Mouse (Mus musculus) liver, postnatal 0 days (tissue): ENCODE data around the gene Pqlc3. TPM values are rescaled to one million over a fixed set of nuclear protein-coding genes. Genes with fewer than 3 reads are reported as not detected.
A peak's percentile ranks its signal among the peaks of the same experiment; 100 is the strongest.

Experiments used
- ATAC-seq: fragments of 200-750 bp; cut with Nextera tagmentation; 2 replicates; pipeline ENCODE4 v1.8.0; 2017; ENCODE audit warnings: mild to moderate bottlenecking, moderate library complexity
- DNase-seq: peaks from one replicate; pipeline ENCODE4 v3.0.0-alpha.2; 2016
- H3K27ac ChIP-seq: fragments of 300-500 bp; sonication (generic); 2 replicates; pipeline ENCODE4 v1.5.1; 2014; ENCODE audit warnings: antibody characterized with exemption, moderate library complexity, mild to moderate bottlenecking, low read depth
- H3K27me3 ChIP-seq: fragments of 300-500 bp; sonication (generic); 2 replicates; pipeline ENCODE4 v1.6.1; 2014; ENCODE audit warnings: low read length, control low read depth, mixed read lengths; ENCODE audit not compliant: insufficient read depth
- H3K36me3 ChIP-seq: fragments of 300-500 bp; sonication (generic); replicated peaks from 2 replicates; pipeline ENCODE4 v1.6.1; 2014; ENCODE audit warnings: mild to moderate bottlenecking, control low read depth, low read length, moderate library complexity, mixed read lengths; ENCODE audit not compliant: insufficient read depth
- H3K4me1 ChIP-seq: fragments of 300-500 bp; sonication (generic); 2 replicates; pipeline ENCODE4 v1.6.1; 2014; ENCODE audit warnings: antibody characterized with exemption, mild to moderate bottlenecking, control low read depth; ENCODE audit not compliant: insufficient read depth
- H3K4me2 ChIP-seq: fragments of 300-500 bp; sonication (generic); 2 replicates; pipeline ENCODE4 v1.6.1; 2014; ENCODE audit warnings: low read depth, mild to moderate bottlenecking, low read length, moderate library complexity, mixed read lengths
- H3K4me3 ChIP-seq: fragments of 300-500 bp; sonication (generic); 2 replicates; pipeline ENCODE4 v1.5.1; 2014; ENCODE audit warnings: low read depth, low read length
- H3K9ac ChIP-seq: fragments of 300-500 bp; sonication (generic); replicated peaks from 2 replicates; pipeline ENCODE4 v1.6.1; 2014; ENCODE audit warnings: mild to moderate bottlenecking, moderate library complexity
- H3K9me3 ChIP-seq: fragments of 300-500 bp; sonication (generic); 2 replicates; pipeline ENCODE4 v1.6.1; 2016; ENCODE audit warnings: mild to moderate bottlenecking, control low read depth, low read length, mixed read lengths
- CTCF ChIP-seq: sonication (generic); IDR thresholded peaks from 2 replicates; pipeline ENCODE4 v1.5.1; 2016; ENCODE audit warnings: antibody characterized with exemption, low read depth
- EP300 ChIP-seq: IDR thresholded peaks from 2 replicates; pipeline ENCODE4 v1.6.1; 2016; ENCODE audit warnings: antibody characterized with exemption, low read depth, mild to moderate bottlenecking
- WGBS: fragments of 180-500 bp; shearing (Covaris S2); extraction: QIAGEN DNeasy Blood & Tissue Kit; methylation state at CpG from one replicate; pipeline ENCODE4 v1.1.7; 2014; ENCODE audit not compliant: insufficient replicate concordance; 5-methylcytosine and 5-hydroxymethylcytosine counted together
- polyA plus RNA-seq: library from polyadenylated mRNA; unstranded; fragments of >200 nt; fragmentation: Nextera tagmentation; extraction: Ambion mirVana; gene quantifications from 2 replicates; pipeline ENCODE4 v1.2.1, GENCODE M21; 2015

The Pqlc3 gene
- polyA plus RNA-seq, 1 experiment from 2014 or later, result 6.7 TPM

DNA sequence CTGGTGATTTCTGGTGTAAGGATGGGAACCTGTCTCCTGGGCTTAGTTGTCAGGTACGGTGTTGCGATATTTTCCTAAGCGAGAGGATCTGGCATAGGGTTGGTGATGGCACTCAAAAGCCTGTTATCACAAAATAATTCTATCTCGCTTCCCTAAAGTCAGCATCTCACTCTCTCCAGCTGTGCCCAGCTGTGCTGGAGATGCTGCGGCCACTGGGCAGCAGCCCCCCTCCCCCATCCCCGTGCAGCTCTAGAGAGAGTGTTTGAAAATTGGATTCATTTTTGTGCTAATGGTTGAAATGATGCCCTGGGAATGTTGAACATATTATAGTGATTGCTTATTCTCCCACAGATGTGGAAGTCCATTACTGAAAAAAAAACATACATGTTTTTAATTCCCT is 38.0 kb upstream of the Pqlc3 start:
- no peak overlapping the region for H3K27ac ChIP-seq
- TF ChIP-seq CTCF (no peak), EP300 (no peak)
- H3K4me2 ChIP-seq, result no peak overlapping the region
- no peaks in the 10 kb centered on the region for H3K9me3 ChIP-seq
- H3K4me1 ChIP-seq, result no peaks in the 10 kb centered on the region
- no peak overlapping the region for H3K4me3 ChIP-seq
- H3K9ac ChIP-seq, result no peak overlapping the region
- no peaks in the 10 kb centered on the region for H3K27me3 ChIP-seq
- no peaks in the 10 kb centered on the region for H3K36me3 ChIP-seq
- DNase-seq (no peak), ATAC-seq (no peak)
- WGBS, result 80% methylated on average over 6 of the region's 6 CpGs

DNA sequence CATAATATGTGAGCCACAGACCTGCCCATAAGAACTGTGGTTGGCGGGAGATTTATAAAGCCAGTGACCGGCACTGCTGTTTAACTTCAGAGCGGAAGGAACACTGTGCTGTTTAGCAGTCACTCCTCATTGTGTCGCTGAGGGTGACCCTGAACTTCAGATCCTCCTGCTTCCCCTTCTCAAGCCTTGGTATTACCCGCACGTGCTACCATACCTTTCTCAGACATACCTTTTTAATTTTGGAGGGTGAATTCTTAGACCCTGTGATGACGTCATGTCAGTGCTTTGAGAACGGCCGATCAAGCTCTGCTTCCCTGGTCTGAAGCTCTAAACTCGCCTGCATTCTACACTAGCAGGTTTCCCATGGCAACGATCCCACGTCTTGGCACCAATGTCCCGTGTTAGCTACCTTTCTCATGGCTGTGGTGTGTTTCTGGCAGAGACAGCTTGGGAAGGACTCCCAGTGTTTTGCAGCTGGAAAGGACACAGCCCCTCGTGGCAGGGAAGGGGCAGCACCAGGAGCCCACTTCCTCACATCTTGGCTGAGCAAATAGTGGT is 36.9 kb upstream of the Pqlc3 start:
- TF ChIP-seq CTCF, result no peak
- no peak for TF ChIP-seq EP300
- H3K27ac ChIP-seq, result no peak overlapping the region
- H3K27me3 ChIP-seq, result no peaks in the 10 kb centered on the region
- H3K4me1 ChIP-seq, result no peaks in the 10 kb centered on the region
- H3K4me3 ChIP-seq, result no peak overlapping the region
- DNase-seq (no peak), ATAC-seq (no peak)
- WGBS, result 57% methylated on average over 14 of the region's 14 CpGs
- H3K9ac ChIP-seq, result no peak overlapping the region
- H3K36me3 ChIP-seq, result no peaks in the 10 kb centered on the region
- no peak overlapping the region for H3K4me2 ChIP-seq
- no peaks in the 10 kb centered on the region for H3K9me3 ChIP-seq

DNA sequence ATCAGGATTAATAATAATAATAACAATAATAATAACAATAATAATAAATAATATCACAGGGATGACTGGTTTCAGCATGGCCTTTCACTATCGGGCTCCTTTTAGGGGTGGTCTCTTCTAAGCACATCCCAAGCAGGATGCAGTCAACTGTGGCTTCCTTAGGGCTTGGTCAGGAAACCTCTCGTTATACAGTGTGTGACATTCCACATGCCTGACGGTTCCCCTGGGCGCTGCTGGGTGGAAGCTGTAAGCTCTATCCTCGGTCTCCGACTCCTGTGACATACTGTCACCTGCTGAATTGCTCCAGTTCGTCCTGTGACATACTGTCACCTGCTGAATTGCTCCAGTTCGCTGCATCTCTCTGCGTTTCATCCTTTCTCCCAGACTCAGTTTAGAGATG is 36.3 kb upstream of the Pqlc3 start:
- 51% methylated on average over 9 of the region's 9 CpGs for WGBS
- Histone ChIP-seq H3K36me3 (no peaks in the 10 kb centered on the region), H3K9me3 (no peaks in the 10 kb centered on the region), H3K9ac (no peak overlapping the region), H3K27ac (no peak overlapping the region), H3K27me3 (no peaks in the 10 kb centered on the region), H3K4me1 (no peaks in the 10 kb centered on the region), H3K4me2 (no peak overlapping the region), H3K4me3 (no peak overlapping the region)
- ATAC-seq (no peak), DNase-seq (no peak)
- TF ChIP-seq EP300 (no peak), CTCF (no peak)

- DNase-seq (peak; percentile 34), ATAC-seq (no peak)
- Histone ChIP-seq H3K27me3 (no peaks in the 10 kb centered on the region), H3K4me3 (no peak overlapping the region), H3K4me1 (no peaks in the 10 kb centered on the region), H3K9ac (no peak overlapping the region), H3K4me2 (no peak overlapping the region), H3K27ac (no peak overlapping the region), H3K9me3 (no peaks in the 10 kb centered on the region), H3K36me3 (no peaks in the 10 kb centered on the region)
- TF ChIP-seq CTCF, result peak; percentile 51
- TF ChIP-seq EP300, result no peak
- 60% methylated on average over 2 of the region's 2 CpGs for WGBS
Measured at GRCm38 (mm10) chr12:17035128-17035527, 34.9 kb upstream of the Pqlc3 start.

GRCm38 (mm10) chr12:17034671-17035070 is 34.5 kb upstream of the Pqlc3 start:
- no peaks in the 10 kb centered on the region for H3K4me1 ChIP-seq
- H3K27me3 ChIP-seq, result no peaks in the 10 kb centered on the region
- ATAC-seq, result no peak
- DNase-seq, result no peak
- H3K4me3 ChIP-seq, result no peak overlapping the region
- H3K36me3 ChIP-seq, result no peaks in the 10 kb centered on the region
- H3K27ac ChIP-seq, result no peak overlapping the region
- no peak overlapping the region for H3K9ac ChIP-seq
- no peaks in the 10 kb centered on the region for H3K9me3 ChIP-seq
- no peak overlapping the region for H3K4me2 ChIP-seq
- WGBS, result 71% methylated on average over 5 of the region's 5 CpGs
- TF ChIP-seq EP300, result no peak
- TF ChIP-seq CTCF, result no peak

DNA sequence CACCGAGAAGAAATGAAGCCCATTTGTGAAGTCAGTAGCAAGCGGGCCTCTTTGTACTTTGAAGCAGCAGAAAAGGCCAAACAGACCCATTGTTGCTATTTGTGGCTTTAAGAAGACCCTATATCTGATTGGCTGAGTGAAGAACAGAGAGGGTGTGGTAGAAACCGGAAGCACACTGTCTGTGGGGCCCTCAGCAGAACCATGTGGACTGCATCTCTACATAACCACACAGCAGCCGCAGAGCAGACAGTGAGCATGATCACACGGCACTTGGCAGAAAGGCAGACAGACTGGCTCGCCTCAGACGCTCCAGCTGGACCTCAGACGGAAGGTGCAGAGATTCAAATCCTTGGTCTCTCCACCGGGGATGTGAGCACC is 33.2 kb upstream of the Pqlc3 start:
- Histone ChIP-seq H3K4me3 (no peak overlapping the region), H3K27me3 (no peaks in the 10 kb centered on the region), H3K27ac (no peak overlapping the region), H3K9ac (no peak overlapping the region), H3K36me3 (no peaks in the 10 kb centered on the region), H3K4me2 (no peak overlapping the region), H3K9me3 (no peaks in the 10 kb centered on the region), H3K4me1 (no peaks in the 10 kb centered on the region)
- no peak for TF ChIP-seq EP300
- TF ChIP-seq CTCF, result no peak
- 70% methylated on average over 9 of the region's 9 CpGs for WGBS
- DNase-seq (no peak), ATAC-seq (no peak)
